Mouse (Mus musculus): Measurements from ENCODE around the gene Man1b1.

DNA sequence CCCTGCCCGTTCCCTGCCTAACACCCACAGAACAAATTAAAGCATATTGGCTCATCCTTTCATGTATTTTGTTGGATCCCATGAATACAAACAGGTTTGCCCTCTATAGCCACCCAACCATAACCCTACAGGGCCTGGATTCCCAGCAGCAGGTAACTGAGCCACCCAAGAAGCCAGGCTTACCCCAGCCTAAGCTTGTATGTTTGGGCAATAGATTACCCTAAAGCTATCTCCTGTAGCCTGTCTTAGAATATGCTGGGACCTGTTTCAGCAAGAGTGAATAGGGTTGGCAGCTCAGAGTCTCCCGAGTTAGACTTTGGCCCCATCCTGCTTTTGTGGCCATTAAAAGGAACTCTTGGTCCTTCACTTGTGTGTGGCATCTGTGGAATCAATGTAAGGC, 46.6 kb upstream of the Man1b1 start:
- TF ChIP-seq POLR2A (IDR thresholded peaks at IDR 0.05; ENCODE audit: insufficient read depth, low read depth, low read length), result no peak
- no peak for TF ChIP-seq CTCF (IDR thresholded peaks at IDR 0.05)
